Mouse (Mus musculus): ENCODE measurements at regions not wholly inside any gene's neighbourhood (a gene's known extent, or its start where the extent isn't known, plus 50 kb on each side); places are given as distances from the start of the nearest gene placed in this dataset.
A peak's percentile ranks its signal among the peaks of the same experiment; 100 is the strongest.

GRCm38 (mm10) chr4:150707725-150708571 is 56.0 kb upstream of the Slc45a1 start:
- TF ChIP-seq POLR2A (IDR thresholded peaks at IDR 0.05; ENCODE audit: low read depth, low read length) (peak; percentile 45), CTCF (conservative IDR thresholded peaks at IDR 0.05; ENCODE audit: insufficient read depth, insufficient read length, low read depth, low read length) (no peak)

Measured in kidney, adult 2 months (tissue).